Comparison of ENCODE assay signal across 24 mouse cellular contexts in genomic region chr12:108268970-108269369, GRCm38 (mm10). TPM values are rescaled to one million over a fixed set of nuclear protein-coding genes. Genes with fewer than 3 reads are reported as not detected.
DNase-seq lines count a peak whose midpoint lies in the region; ATAC-seq and TF ChIP-seq lines count a peak whose summit lies in the region.
"Had no signal": no experiment of that assay in that cellular context is flagged by ENCODE, and none has a peak within 500 bp of the region (broad histone marks: within the 10 kb centered on the region; RNA-seq: fewer than 3 reads in every experiment).

No protein-coding gene starts in this region.

- no peak overlapping the region; the same call in 1 of the 2 replicates for H3K4me2 ChIP-seq in intestine, embryonic 15.5 days (replicated peaks)
- H3K4me2 ChIP-seq: embryonic facial prominence, embryonic 12.5 days; forebrain, embryonic 13.5 days; heart, embryonic 13.5 days; limb, embryonic 13.5 days; liver, embryonic 12.5 days; midbrain, embryonic 11.5 days had no signal

- WGBS in intestine, embryonic 15.5 days, result 76% methylated on average over 10 of the region's 10 CpGs
- WGBS in embryonic facial prominence, embryonic 10.5 days, result 92% methylated on average over 10 of the region's 10 CpGs

- DNase-seq in cerebellum, adult 11-12 months, result peak; percentile 38
- no peak for DNase-seq in cerebellum, postnatal 4 days (ENCODE audit: low spot score in 2 of 2)
- DNase-seq in gastrocnemius, adult 2 months, result no peak
- no peak for DNase-seq in gastrocnemius, postnatal 25 days
- DNase-seq in 3T3-L1 (ENCODE audit: low read depth, low spot score), result peak; percentile 35
- no peak for DNase-seq in embryonic facial prominence, embryonic 10.5 days (ENCODE audit: low spot score)
- no peak for DNase-seq in left cerebral cortex, adult 18-20 months (ENCODE audit: low spot score in 2 of 2)
- DNase-seq: heart, postnatal 14 days; kidney, adult 18-20 months; kidney, postnatal 4 days; lung, adult 18-20 months; lung, postnatal 10 days had no signal

- no peak overlapping the region for H3K9ac ChIP-seq in intestine, embryonic 15.5 days
- H3K9ac ChIP-seq: embryonic facial prominence, embryonic 12.5 days; heart, embryonic 13.5 days; hindbrain, embryonic 15.5 days; limb, embryonic 13.5 days; liver, embryonic 12.5 days had no signal

- no peak for TF ChIP-seq CTCF in gastrocnemius, adult 2 months (IDR thresholded peaks at IDR 0.05)

- H3K4me1 ChIP-seq in intestine, embryonic 15.5 days (replicated peaks), result peaks cover 84% of the 10 kb centered on the region
- peaks cover 95% of the 10 kb centered on the region for H3K4me1 ChIP-seq in embryonic facial prominence, embryonic 10.5 days

- intact Hi-C loops in gastrocnemius, adult 2 months (cut with DNase I), result no loop called here

- H3K36me3 ChIP-seq in intestine, embryonic 15.5 days, result no peaks in the 10 kb centered on the region
- peaks cover 39% of the 10 kb centered on the region for H3K36me3 ChIP-seq in embryonic facial prominence, embryonic 10.5 days (replicated peaks)
- H3K36me3 ChIP-seq: heart, embryonic 13.5 days; hindbrain, embryonic 15.5 days; liver, embryonic 12.5 days had no signal

- no peaks in the 10 kb centered on the region for H3K9me3 ChIP-seq in intestine, embryonic 15.5 days
- H3K9me3 ChIP-seq in embryonic facial prominence, embryonic 10.5 days, result no peaks in the 10 kb centered on the region
- H3K9me3 ChIP-seq: embryonic facial prominence, embryonic 12.5 days; forebrain, embryonic 13.5 days; heart, embryonic 13.5 days; hindbrain, embryonic 15.5 days; limb, embryonic 13.5 days; liver, embryonic 12.5 days had no signal

- no peaks in the 10 kb centered on the region for H3K27me3 ChIP-seq in intestine, embryonic 15.5 days (replicated peaks)
- H3K27me3 ChIP-seq in embryonic facial prominence, embryonic 10.5 days (replicated peaks; ENCODE audit: low read depth, poor library complexity, severe bottlenecking), result no peaks in the 10 kb centered on the region
- H3K27me3 ChIP-seq: embryonic facial prominence, embryonic 12.5 days; forebrain, embryonic 13.5 days; heart, embryonic 13.5 days; hindbrain, embryonic 15.5 days; limb, embryonic 13.5 days; Patski had no signal

- peak overlapping the region; percentile 70 for H3K27ac ChIP-seq in gastrocnemius, adult 2 months
- H3K27ac ChIP-seq in intestine, embryonic 15.5 days, result peak overlapping the region; percentile 36; the same call in 1 of the 2 replicates
- no peak overlapping the region; the same call in 1 of the 2 replicates for H3K27ac ChIP-seq in embryonic facial prominence, embryonic 10.5 days (replicated peaks)
- H3K27ac ChIP-seq: embryonic facial prominence, embryonic 12.5 days; forebrain, embryonic 13.5 days; heart, embryonic 13.5 days; hindbrain, embryonic 15.5 days; limb, embryonic 13.5 days; liver, embryonic 12.5 days had no signal

- ATAC-seq in intestine, embryonic 15.5 days, result no peak
- ATAC-seq: CD4-positive, CD25-positive, alpha-beta regulatory T cell, adult 4 months; forebrain, embryonic 13.5 days; liver, embryonic 12.5 days; Patski had no signal

- no peak overlapping the region for H3K4me3 ChIP-seq in gastrocnemius, adult 2 months
- H3K4me3 ChIP-seq in intestine, embryonic 15.5 days (replicated peaks), result no peak overlapping the region
- H3K4me3 ChIP-seq in embryonic facial prominence, embryonic 10.5 days, result no peak overlapping the region
- H3K4me3 ChIP-seq: embryonic facial prominence, embryonic 12.5 days; forebrain, embryonic 13.5 days; heart, embryonic 13.5 days; hindbrain, embryonic 15.5 days; limb, embryonic 13.5 days; liver, embryonic 12.5 days had no signal

RNA-seq across cellular contexts. Expression of gene Ccdc85c, which starts 6.3 kb away (rescaled TPM):
- 10 to 100 TPM; 30.1 to 33.4 TPM for total RNA-seq in gastrocnemius, adult 2 months (2021)
- 10 to 100 TPM; 11.4 to 15.2 TPM for total RNA-seq in gastrocnemius, postnatal 25 days (2021)
- 8.7 and 9.3 TPM in 2 replicates for polyA plus RNA-seq in intestine, embryonic 15.5 days (2015; fragmentation: Nextera tagmentation; extraction: Ambion mirVana)
- polyA plus RNA-seq in embryonic facial prominence, embryonic 10.5 days (2016; fragmentation: Nextera tagmentation; extraction: Ambion mirVana), result 11.4 and 12.1 TPM in 2 replicates
- 10 to 100 TPM; 75.6 to 77.6 TPM for total RNA-seq in left cerebral cortex, adult 18-20 months (2021)

RNA-seq across cellular contexts. Expression of gene Hhipl1, which starts 37.1 kb away (rescaled TPM):
- 1 to 10 TPM in 1 of 2 experiments, under 1 TPM in 1; 0.66 to 1.1 TPM for total RNA-seq in gastrocnemius, adult 2 months (2021)
- under 1 TPM; 0.91 to 0.95 TPM for total RNA-seq in gastrocnemius, postnatal 25 days (2021)
- 0.55 and 0.69 TPM in 2 replicates for polyA plus RNA-seq in intestine, embryonic 15.5 days (2015; fragmentation: Nextera tagmentation; extraction: Ambion mirVana)
- 0.72 and 0.99 TPM in 2 replicates for polyA plus RNA-seq in embryonic facial prominence, embryonic 10.5 days (2016; fragmentation: Nextera tagmentation; extraction: Ambion mirVana)
- 1 to 10 TPM; 7.9 to 9.0 TPM for total RNA-seq in left cerebral cortex, adult 18-20 months (2021)
- total RNA-seq: granulocyte monocyte progenitor cell, adult 5-6 weeks; megakaryocyte progenitor cell, adult 5-6 weeks had no signal
- polyA plus RNA-seq: CD4-positive, CD25-positive, alpha-beta regulatory T cell, adult 4 months had no signal

Comparison
In these comparisons a context has a peak if more than half of its experiments do, and no peak if none do; other contexts are left out.
1. DNase-seq: peak in cerebellum, adult 11-12 months (single experiment) and 3T3-L1 (single experiment); none in cerebellum, postnatal 4 days (0 of 2), gastrocnemius, adult 2 months (single experiment), gastrocnemius, postnatal 25 days (single experiment), embryonic facial prominence, embryonic 10.5 days (single experiment) and left cerebral cortex, adult 18-20 months (0 of 2).
2. RNA of gene Hhipl1, which starts 37.1 kb away (total RNA-seq): 7.9 to 9.0 TPM in left cerebral cortex, adult 18-20 months; 0.66 to 1.1 TPM in gastrocnemius, adult 2 months and 0.91 to 0.95 TPM in gastrocnemius, postnatal 25 days; every median in the first group is over 4 times any median in the second.